Mouse (Mus musculus) granulocyte monocyte progenitor cell, adult 5-6 weeks (primary cell): ENCODE measurements around the gene Mmp19. TPM values are rescaled to one million over a fixed set of nuclear protein-coding genes. Genes with fewer than 3 reads are reported as not detected.
A peak's percentile ranks its signal among the peaks of the same experiment; 100 is the strongest.

Experiments
- ATAC-seq: replicated peaks from 2 replicates; pipeline ENCODE4 v1.8.0; 2016; ENCODE audit warnings: mild to moderate bottlenecking, moderate TSS enrichment, inconsistent platforms; ENCODE audit not compliant: poor library complexity, severe bottlenecking
- total RNA-seq, 2 experiments: library from RNA; stranded (forward) in 1 of 2; stranded (reverse) in 1 of 2; fragments of 200-712, 200-1000 nt in 1 of 2; fragments of >200 nt in 1 of 2; fragmentation: Nextera tagmentation in 1 of 2; gene quantifications; 2 replicates each; pipeline ENCODE4 v1.2.3; 2014 to 2017

Mmp19 gene
- total RNA-seq (2014; fragmentation: Nextera tagmentation) (6.9 and 8.3 TPM in 2 replicates), total RNA-seq (2017) (14.9 and 15.6 TPM in 2 replicates)

DNA sequence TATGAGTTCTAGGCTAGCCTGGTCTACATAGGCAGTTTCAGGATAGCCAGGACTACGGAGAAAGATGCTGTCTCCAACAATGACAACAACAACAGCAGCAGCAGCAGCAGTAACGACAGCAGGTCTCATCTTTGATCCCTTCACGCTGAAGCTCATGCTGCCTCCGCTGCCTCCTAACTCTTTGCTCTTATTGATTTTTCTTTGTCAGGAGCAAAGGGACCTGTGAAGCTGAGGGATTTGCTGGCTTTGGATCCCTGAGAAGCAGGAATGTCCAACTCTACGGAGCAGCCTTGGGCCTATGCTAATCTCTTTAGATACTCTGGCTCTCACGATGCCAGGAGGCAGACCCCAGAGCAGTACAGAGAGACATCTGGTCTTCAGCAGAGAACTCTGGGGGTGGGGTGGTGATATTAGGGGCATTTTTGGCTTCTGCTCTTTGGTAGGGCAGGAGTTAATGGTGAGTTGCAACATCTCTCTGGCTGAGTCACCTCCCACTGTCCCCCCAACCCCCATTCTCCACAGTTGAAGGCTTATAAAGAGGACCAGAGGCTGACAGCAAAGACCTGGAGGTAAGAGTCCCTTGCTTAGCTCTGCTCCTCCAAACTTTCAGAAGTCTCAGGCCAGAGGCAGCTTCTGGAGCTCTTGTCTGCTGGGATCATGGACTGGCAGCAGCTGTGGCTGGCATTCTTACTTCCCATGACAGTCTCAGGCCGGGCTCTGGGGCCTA lies at the start of gene Mmp19:
Gene Mmp19 (plus strand): TSS at position 513 of the 727 bp plus-strand sequence.
- ATAC-seq = peak; percentile 92

DNA sequence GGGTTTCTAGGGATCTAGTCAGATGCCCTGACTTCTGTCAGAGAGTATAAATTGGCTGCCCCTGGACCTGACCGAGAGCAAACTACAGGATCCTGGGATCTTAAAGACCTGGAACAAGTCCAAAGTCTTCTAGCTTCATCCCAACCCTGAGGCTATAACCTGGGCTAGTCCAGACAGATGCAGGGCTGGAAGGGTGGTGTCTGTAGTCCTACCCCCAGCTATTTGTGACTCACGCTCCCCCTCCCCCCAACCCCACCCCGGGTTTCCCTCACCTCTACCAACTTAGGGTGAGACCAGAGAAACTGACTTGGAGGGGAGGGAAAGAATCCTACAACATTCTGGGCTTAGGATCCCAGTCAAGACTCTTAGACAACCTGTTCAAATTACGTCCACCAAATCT lies 48.1 kb upstream of the Mmp19 start:
- ATAC-seq = no peak

DNA sequence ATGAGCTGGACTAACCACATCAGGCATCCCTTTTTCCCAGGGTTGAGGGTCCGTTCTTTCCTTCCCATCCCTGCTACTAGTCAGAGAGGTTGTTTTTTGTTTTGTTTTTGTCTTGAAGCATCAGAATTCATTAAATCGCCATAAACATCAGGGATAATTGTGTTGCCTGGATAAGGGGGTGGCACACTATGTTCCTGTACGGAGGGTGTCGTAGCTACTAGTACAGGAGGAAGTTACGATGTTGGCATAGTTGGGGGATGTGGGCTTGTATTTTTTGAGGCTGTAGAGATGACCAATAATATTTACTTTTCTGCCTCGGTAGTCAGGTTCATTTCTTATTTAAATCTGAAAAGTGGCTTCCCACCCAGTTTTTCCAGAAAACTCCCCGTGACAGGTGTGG lies 47.5 kb upstream of the Mmp19 start:
- ATAC-seq = no peak

DNA sequence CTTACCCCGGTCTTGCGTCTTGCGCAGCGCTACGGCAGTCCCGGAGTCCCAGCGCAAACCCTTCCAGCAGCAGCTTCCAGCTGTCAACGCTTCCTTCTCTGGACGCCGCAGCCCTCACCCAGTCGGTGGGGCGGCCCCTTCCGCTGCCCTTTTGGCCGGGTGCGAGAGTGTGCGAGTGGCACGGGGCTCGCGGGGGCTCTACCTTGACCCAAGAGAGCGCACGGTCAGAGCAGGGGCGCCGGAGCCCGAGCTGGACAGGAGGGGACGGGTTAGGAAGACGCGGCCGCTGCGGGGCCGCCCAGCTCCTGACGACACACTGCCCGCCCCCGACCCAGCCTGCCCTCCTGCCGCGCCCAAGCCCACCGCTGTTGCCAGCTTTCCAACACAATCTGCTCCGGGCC lies 46.9 kb upstream of the Mmp19 start:
- peak; percentile 15 for ATAC-seq

DNA sequence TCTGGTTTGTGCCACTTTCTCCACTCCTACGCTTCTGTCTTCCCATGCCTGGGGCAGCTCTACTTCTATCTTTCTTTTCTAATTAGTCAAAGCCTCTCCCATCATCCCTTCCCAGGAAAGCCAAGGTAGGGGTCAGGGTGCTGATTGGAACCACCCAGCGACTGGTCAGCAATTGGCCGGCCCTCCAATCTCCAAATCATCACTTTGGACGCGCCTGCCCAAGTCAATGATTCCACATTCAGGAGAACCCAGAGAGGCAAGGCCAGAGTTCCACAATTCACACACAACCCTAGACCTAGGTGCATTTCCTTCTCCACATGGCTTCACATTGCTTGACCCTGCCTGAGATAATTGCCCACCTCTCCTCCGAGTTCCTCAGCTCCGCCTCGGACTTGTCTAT lies 46.5 kb upstream of the Mmp19 start:
- no peak for ATAC-seq

DNA sequence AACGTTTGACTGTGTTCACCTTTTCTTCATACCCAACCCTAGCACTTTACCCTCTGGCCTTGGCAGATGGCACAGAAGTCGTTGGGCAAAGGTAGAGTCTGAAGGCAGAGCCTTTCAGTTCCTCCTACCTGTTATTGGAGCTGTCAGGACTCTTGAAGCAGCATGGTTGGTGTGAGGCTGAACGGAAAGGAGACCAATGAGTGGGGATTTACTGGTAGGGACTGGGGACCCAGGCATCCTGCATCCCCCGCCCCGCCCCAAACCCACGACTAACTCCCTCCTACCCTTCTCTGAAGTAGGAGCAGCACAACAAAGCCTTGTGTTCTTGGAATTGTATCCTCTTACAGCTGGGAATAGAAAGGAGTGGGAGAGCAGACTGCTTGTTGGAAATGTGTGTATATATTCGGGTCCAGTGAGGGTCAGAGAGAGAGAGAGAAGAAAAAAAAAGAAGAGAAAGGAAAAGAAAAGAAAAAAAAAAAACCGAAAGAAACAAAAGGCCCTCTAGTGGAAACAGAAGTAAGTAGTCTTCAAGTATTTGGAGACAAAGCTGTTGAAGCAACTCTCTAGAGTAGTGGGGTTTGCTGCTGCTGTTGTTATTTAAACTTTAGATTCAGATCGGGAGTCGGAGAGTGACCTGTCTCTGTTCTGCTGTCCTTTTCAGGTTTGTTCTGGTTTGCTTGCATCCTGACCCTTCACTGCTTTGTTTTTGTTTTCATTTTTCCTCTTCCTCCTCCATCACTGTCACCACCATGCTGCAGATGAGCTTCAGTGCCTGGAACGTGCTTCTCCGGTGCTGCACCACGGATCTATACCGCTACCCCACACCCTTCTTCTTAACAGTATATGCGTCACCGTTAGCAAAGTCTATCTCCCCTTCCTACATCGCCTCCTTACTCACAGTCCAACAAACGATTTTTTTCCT lies 45.8 kb upstream of the Mmp19 start, which contains the start of gene Dgka:
Gene Dgka (minus strand): TSS at position 176 of the 922 bp plus-strand sequence.
- no peak for ATAC-seq

DNA sequence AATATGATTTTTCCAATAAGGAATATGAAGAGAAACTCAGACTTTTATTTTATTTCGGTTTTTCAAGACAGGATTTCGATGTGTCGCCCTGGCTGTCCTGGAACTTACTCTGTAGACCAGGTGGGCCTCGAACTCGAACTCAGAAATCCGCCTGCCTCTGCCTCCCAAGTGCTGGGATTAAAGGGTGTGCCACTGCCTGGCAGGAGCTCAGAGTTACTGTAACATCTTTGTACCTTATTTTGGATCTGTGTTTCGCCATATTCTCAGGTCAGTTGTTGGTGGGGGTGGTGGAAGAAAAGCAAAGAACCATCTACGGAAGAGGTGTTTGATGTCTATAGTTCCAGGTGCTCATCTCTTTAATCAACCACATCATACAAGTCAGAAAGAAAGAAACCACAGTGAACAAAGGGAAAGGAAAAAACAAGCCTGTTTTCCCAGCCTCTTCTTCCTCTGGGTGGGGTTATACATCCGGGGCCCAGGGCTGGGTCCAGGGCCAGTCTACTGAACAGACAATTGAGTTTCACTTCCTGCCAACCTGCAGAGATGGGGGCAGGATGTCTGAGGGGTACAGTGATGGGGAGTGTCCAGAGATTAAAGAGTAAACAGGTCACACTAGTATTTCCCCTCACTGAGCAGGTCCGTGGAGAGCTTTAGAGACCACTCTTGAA lies 44.6 kb upstream of the Mmp19 start:
- no peak for ATAC-seq

DNA sequence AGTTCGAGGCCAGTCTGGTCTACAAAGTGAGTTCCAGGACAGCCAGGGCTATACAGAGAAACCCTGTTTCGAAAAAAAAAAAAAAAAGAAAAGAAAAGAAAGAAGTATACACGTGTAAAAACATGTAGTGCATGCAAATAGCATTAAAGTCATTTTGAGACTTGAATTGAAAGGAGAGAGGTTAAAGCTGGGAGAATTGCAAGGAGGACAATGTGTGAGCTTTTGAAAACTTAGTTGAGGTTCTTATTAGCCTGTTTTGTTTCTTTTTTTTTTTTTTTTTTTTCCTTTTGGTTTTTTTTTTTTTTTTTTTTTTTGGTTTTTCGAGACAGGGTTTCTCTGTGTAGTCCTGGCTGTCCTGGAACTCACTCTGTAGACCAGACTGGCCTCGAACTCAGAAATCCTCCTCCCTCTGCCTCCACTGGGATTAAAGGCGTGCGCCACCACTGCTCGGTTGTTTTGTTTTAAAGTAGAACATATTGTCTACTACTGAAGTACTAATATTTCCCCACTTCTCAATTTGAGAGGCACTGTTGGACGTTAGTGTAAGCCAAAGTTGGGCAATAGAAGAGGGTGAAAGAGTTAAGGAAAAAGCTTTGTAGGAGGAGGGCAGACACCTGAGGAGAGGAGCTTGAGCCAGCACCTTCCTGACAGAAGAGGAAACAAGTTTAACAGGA lies 43.6 kb upstream of the Mmp19 start:
- no peak for ATAC-seq

DNA sequence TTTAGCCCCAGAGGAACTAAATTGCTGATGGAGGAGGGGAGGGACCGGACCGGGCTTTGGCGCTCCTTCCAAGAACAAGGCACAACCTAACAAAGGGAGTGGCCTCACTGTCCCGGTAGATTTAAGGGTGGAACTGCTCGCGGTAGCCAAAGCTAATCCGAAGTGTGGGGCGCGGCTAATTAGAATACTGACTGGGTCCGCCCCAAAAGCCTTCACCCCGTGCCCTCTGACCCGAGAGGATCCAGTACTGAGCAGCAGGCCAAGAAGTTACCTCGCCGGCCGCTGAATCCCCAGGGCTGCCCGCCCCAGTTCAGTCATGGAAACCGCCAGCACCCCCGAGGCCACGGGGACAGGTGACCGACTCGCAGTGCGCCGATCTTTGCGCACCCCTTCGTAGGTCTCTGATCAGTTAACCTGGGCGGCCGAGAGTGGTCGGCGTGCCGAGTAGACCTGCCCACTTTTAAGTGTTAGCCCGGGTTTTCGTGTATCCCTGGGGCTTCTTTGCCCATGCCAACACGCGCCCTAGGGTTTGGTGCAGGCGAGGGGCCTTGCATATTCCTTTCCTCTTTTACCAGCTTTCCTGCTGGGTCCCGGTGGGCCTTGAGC lies 43.0 kb upstream of the Mmp19 start, which contains the start of gene Pym1:
Gene Pym1 (plus strand): TSS at position 244 of the 606 bp plus-strand sequence.
- ATAC-seq = peak; percentile 60

DNA sequence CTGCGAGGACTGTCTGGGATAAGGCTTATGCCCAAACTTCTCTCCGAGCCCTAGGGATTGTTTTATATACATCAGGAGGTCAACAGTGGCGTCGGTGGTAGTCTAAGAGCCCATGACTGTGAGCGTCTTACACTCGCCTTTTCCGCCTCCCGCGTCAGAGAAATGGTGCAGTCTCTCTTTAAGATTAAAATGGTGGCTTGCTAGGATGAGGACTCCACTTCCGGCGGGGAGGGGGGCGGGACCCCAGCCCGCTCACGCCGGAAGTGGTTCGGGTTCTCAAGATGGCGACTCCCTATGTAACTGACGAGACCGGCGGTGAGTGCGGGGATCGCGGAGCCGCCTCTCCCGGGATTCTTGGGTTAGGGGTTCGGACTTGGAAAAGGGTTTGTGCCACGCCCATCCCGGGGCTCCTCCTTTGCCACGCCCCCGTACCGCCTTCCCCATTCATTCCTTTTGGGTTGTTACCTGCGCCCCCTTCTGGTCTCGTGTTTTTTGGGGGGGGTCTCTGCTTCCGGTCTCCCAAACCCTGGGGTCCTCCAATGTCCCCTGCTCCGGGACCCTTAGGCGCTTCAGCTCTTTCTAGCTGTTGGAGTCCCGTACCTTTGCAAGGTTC lies 42.4 kb upstream of the Mmp19 start:
- ATAC-seq = peak; percentile 67

DNA sequence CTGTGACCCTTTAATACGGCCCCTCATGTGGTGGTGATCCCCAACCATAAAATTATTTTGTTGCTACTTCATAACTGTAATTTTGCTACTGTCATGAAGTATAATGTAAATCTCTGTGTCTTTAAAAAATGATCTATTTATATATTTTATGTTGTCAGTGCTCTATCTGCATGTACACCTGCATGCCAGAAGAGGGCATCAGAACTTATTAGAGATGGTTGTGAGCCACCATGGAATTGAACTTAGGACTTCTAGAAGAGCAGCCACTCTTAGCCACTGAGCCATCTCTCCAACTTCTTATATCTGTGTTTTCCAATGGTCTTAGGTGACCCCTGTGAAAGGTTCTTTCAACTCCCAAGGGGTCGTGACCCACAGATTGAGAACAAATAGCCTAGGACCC lies 17.8 kb upstream of the Mmp19 start:
- peak; percentile 57; the same call in 1 of the 2 replicates for ATAC-seq

DNA sequence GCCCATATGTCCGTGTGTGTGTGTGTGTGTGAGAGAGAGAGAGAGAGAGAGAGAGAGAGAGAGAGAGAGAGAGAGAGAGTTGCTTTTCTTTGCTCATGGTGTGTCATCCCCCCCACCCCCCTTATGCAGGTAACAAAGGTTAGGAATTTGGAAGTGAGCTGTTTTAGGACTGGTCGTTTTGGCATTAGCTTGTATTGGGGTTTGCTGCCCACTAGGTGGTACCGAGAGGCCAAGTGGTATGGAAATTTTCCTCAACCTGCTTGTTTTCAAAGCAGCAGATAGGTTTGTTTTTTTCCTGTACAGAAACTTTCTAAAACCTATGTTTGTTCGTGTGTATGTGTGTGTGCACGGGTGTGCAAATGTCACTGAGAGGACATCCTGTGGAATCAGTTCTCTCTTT lies 17.0 kb upstream of the Mmp19 start:
- peak; percentile 67 for ATAC-seq

DNA sequence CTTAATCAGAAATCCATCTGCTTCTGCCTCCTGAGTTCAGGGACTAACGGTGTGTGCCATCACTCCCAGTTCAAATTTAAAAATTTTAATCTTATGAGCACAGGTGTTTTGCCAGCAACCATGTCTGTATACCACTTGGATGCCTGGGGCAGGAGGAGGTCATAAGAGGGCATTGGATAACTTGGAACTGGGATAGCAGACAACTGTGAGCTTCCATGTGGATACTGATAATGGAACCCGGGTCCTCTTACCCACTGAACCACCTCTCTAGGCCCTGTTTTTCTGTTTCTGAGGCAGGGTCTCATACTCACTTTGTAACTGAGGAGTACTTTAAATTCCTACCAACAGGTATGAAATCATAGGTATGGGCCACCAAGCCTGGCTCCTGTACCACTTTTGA lies 12.3 kb upstream of the Mmp19 start:
- no peak for ATAC-seq

DNA sequence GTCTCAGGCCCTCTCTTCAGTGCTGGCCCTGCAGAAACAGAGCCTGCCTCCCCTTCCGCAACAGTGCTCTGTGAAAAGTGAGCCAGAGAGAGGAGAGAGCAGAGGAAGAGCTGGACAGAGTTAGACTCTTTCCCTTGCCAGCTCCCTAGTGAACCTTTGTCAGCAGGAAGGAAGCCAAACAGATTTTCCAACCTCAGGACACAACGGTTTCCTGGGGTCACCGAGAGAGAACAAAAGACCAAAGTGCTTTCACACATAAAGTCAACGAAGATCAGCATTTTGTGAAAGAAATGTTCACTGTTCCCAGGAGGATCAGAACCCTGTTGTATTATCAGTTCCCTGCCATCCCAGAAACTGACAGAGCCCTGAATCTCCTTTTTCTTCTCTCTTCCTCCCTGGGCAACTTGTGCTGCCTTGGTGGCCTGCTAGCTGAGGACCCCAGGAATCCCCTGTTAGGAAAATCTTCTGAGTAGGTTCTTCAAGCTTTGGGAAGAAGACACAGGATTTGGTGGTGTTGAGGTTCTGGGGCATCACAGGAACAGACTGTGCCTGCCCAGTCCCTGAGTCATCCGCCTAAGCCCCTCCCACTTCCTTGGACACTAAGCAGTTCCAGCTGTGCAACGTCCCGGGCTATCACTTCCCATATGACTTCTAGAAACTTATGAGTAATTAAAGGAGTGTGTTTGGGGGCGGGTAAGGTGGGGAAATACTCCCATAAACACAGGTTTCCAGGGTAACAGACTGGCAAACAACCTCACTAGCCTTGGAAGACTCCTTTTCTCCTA lies 11.5 kb upstream of the Mmp19 start:
- peak; percentile 87 for ATAC-seq

DNA sequence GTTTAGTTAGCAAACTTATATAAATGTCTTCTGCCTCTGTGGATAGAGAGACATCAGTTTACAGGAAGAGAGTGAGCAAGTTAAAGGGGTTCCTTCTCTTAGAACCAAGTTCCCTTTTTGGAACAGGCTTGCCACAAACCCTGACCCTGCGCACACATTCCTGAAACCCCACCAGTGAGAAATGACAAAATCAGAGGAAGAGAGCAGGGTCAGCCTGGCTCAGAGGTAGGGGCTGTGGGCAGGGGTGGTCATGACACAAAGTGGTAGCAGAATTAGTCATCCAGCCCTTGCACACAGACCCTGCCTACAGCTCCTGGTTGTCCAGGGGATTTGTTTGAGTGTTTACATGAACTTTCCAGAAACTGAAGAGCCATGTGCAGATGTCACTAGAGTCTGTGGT lies 10.5 kb upstream of the Mmp19 start:
- ATAC-seq = peak; percentile 82

DNA sequence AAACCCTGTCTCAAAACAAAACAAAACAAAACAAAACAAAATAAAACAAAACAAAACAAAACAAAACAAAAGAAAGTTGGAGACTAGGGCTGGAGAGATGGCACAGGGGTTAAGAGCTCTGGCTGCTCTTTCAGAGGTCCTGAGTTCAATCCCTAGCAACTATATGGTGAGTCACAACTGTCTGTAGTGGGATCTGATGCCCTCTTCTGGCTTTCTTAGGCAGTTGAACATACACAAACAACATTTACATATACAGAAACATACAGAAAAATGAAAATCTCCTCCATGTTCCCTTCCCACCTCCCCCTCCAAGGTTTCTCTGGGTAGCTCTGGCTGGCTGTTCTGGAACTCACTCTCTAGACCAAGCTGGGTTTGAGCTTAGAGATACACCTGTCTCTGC lies 1.3 kb downstream of the Mmp19 start:
- ATAC-seq = no peak

DNA sequence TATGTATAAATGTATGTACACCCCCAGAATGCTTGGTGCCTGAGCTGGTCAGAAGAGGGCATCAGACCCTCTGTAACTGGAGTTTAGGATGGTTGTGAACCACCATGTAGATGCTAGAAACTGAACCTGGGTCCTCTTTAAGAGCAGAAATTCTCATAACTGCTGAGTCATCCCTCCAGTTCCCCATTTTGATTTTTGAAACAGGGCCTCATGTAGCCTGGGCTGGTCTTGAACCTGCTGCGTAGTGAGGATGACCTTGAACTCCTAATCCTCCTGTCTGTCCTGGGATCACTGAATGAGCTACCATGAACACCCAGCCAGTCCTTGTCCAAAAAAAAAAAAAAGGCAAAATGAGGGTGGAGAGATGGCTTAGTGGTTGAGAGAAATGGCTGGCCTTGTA lies 2.5 kb downstream of the Mmp19 start:
- 0 out of 2 replicates have a peak, but pooled peaks have one; percentile 15 for ATAC-seq

DNA sequence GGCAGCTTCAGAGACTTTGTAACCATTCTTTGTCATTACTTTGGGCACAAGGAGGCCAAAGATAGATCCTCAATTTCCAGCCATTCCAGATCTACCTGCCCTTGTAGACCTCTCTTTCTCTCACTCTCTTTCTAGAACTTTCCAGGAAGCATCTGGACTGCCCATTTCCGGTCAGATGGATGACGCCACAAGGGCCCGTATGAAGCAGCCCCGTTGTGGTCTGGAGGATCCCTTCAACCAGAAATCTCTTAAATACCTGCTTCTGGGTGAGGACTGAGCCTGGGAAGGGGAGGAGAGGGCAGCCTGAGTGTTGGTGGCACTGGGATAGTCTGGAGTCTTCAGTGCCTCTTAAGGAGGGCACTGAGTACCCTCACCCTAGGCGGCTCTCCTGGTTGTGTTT lies 3.7 kb downstream of the Mmp19 start:
- ATAC-seq = peak; percentile 46
